Mouse (Mus musculus): Measurements from ENCODE around the gene Slfn2.

- TF ChIP-seq CTCF (IDR thresholded peaks at IDR 0.05; ENCODE audit: low read depth) (no peak), EP300 (IDR thresholded peaks at IDR 0.05; ENCODE audit: low read depth) (no peak)
Measured at GRCm38 (mm10) chr11:83118056-83118455, 53.1 kb downstream of the Slfn2 start.
